Mouse (Mus musculus) E14TG2a.4 (cell line): ENCODE results near the gene Hist3h2a.

Experiments used
- H3K27me3 ChIP-seq: 2 replicates; pipeline ENCODE4 v1.6.1; 2014; ENCODE audit warnings: low read length, control low read depth; ENCODE audit not compliant: insufficient read depth
- H3K36me3 ChIP-seq: 2 replicates; pipeline ENCODE4 v1.6.1; 2014; ENCODE audit warnings: low read length, control low read depth; ENCODE audit not compliant: insufficient read depth
- H3K4me1 ChIP-seq: replicated peaks from 2 replicates; pipeline ENCODE4 v1.6.1; 2014; ENCODE audit warnings: low read depth, low read length, control low read depth
- H3K4me3 ChIP-seq: replicated peaks from 2 replicates; pipeline ENCODE4 v1.5.1; 2014; ENCODE audit warnings: mild to moderate bottlenecking, low read length
- H3K9me3 ChIP-seq: 2 replicates; pipeline ENCODE4 v1.6.1; 2014; ENCODE audit warnings: low read length, control low read depth
- CTCF ChIP-seq: conservative IDR thresholded peaks from 2 replicates; pipeline ENCODE4 v1.5.1; 2014; ENCODE audit warnings: low read length
- NANOG ChIP-seq: IDR thresholded peaks from 2 replicates; pipeline ENCODE4 v1.6.1; 2014; ENCODE audit warnings: borderline replicate concordance, low read length, mixed read lengths
- POU5F1 ChIP-seq: IDR thresholded peaks from 2 replicates; pipeline ENCODE4 v1.6.1; 2014; ENCODE audit warnings: low read length, borderline replicate concordance

Gene Hist3h2a

DNA sequence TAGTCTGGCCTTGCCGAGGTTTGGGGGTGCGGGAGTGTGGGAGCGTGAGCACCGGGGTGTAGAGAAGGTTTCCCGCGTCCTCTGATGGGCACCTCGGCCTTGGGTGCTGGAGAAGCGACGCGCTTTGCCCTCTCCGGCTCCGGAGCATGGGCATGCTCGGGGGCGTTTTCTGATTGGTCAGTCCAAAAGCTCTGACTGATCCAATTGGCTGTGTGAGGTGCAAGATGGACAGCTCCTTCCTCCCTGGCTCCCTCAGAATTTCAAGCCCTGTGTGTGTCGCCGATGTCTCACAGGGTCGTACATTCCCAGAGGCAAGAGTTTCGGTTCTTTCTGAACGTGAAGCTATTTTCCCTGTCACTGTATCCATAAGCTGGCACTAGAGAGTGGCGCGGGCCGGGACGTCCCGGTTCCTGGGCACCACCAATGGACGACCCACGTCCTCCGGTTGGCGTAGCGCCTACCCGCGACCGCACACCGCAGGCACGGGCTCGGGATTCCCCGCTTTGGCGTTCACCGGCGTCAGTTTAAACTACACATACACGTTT is 5.5 kb downstream of the Hist3h2a start:
- Histone ChIP-seq H3K4me3 (peak overlapping the region; percentile 70), H3K4me1 (peaks cover 46% of the 10 kb centered on the region), H3K36me3 (peaks cover 20% of the 10 kb centered on the region), H3K27me3 (peaks cover 72% of the 10 kb centered on the region), H3K9me3 (peaks cover 7% of the 10 kb centered on the region)
- TF ChIP-seq CTCF (no peak), POU5F1 (no peak), NANOG (no peak)

DNA sequence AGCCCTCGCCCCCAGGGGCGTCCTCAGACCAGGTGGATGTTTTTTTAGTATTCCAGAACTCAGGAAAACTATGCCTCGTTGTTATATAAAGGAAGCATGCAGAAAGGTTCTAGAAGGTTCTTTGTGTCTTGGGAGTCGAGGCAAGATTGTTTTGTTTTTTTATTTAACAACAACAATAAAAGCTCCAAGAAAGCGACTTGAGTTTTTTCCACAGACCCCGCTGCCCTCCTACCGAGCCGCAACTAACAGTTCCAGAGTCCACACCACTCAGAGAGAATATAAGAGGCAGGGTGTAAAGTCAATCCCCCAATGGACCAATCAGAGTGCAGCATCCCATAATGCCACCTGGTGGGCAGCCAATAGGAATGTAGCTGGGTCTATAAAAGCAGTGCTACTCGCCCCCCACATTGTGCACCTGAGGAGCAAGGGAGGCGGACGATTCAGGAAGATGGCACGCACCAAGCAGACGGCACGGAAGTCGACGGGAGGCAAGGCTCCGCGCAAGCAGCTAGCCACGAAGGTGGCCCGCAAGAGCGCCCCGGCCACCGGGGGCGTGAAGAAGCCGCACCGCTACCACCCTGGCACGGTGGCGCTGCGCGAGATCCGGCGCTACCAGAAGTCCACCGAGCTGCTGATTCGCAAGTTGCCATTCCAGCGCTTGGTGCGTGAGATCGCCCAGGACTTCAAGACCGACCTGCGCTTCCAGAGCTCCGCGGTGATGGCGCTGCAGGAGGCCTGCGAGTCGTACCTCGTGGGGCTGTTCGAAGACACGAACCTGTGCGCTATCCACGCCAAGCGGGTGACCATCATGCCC is 7.1 kb downstream of the Hist3h2a start:
- H3K36me3 ChIP-seq, result peaks cover 13% of the 10 kb centered on the region
- H3K4me1 ChIP-seq, result peaks cover 48% of the 10 kb centered on the region
- H3K4me3 ChIP-seq, result peak overlapping the region; percentile 70
- no peak for TF ChIP-seq CTCF
- no peak for TF ChIP-seq NANOG
- TF ChIP-seq POU5F1, result no peak
- H3K27me3 ChIP-seq, result peaks cover 72% of the 10 kb centered on the region
- H3K9me3 ChIP-seq, result peaks cover 7% of the 10 kb centered on the region

DNA sequence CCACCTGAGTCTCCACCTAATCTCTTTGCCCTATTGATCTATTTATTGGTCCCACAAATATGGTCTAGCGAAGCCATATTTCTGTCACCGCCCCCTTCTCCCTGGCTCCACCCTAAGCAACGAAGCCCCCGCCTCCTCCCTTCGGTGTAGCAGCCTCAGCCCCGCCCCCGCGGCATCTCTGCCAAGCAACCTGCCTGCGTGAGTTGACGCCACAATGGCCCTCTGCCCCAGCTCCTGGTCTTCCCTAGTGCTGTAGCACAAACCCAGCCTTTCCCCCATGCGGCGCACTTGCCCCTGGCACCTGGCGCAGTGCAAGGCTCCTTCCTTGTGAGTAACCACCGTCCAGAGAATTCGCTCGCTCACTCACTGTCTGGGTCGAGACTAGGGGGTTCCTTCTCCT is 9.1 kb downstream of the Hist3h2a start:
- H3K4me3 ChIP-seq, result peak overlapping the region; percentile 23; the same call in 1 of the 2 replicates
- no peaks in the 10 kb centered on the region for H3K36me3 ChIP-seq
- peaks cover 52% of the 10 kb centered on the region for H3K4me1 ChIP-seq
- TF ChIP-seq CTCF, result no peak
- no peak for TF ChIP-seq POU5F1
- TF ChIP-seq NANOG, result no peak
- peaks cover 56% of the 10 kb centered on the region for H3K27me3 ChIP-seq
- H3K9me3 ChIP-seq, result peaks cover 7% of the 10 kb centered on the region

DNA sequence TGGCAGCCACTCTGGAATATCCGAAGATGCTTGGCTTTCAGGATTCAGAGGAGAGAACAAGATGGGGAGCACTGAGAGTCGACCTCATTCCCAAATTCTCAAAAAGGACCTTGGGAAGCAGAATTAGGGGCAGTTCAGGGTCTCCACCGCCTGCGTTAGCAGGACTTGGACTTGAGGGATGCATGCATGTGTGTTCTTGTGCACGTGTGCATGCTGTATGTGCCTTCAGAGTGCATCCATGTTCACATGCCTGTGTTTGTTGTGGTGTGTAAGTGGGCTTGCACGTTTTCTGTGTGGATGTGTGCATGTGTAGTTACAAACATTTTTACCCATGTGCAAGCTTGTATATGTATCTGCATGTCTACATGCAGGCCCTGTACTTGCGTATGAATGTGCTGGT is 9.7 kb downstream of the Hist3h2a start:
- Histone ChIP-seq H3K36me3 (no peaks in the 10 kb centered on the region), H3K4me3 (no peak overlapping the region), H3K4me1 (peaks cover 58% of the 10 kb centered on the region), H3K27me3 (peaks cover 50% of the 10 kb centered on the region), H3K9me3 (peaks cover 7% of the 10 kb centered on the region)
- TF ChIP-seq NANOG, result no peak
- TF ChIP-seq POU5F1, result no peak
- TF ChIP-seq CTCF, result no peak

DNA sequence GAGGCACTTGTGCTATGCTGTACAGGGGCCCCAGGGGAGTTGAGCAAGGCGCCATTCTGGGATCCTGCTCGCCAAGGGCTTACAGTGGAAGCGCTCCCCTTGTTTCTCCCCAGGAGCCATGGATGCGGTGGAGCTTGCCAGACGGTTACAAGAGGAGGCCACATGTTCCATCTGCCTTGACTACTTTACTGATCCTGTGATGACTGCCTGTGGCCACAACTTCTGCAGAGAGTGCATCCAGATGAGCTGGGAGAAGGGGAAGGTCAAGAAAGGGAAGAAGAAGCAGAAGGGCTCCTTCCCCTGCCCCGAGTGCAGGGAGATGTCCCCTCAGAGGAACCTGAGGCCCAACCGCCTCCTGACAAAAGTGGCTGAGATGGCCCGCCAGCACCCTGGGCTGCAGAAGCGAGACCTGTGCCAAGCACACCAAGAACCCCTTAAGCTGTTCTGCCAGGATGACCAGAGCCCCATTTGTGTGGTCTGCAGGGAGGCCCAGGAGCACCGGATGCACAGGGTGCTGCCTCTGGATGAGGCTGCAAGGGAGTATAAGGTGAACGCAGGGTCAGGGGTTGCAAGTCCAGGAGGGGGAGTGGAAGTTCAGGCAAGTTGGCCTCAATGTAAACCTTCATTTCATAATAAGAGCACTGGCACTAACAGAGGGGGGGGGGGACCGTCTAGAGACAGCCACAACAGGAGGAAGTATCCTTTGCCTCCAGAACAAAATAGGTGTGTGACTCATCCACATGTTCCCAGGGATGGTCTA is 10.7 kb downstream of the Hist3h2a start:
- Histone ChIP-seq H3K9me3 (peaks cover 7% of the 10 kb centered on the region), H3K4me1 (peaks cover 60% of the 10 kb centered on the region), H3K36me3 (no peaks in the 10 kb centered on the region), H3K27me3 (peaks cover 42% of the 10 kb centered on the region), H3K4me3 (peak overlapping the region; percentile 53)
- TF ChIP-seq CTCF (no peak), NANOG (no peak)

DNA sequence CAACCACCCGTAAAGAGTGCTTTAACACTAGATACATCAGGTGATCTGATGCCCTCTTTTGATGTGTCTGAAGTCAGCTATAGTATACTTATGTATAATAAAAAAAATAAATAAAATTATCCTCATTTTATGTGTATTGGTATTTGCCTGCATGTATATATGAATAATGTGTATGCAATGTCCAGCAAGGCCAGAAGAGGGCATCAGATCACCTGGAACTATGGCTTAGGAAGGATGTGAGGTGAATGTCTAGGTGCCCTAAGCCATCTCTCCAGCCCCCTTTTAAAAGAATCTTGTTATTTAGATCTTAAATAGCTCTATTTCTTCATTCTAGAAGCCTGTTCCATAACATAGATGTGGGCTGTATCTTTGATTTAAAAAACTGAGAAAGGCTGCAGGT is 12.9 kb downstream of the Hist3h2a start:
- peaks cover 73% of the 10 kb centered on the region for H3K4me1 ChIP-seq
- H3K27me3 ChIP-seq, result peaks cover 23% of the 10 kb centered on the region
- no peak for TF ChIP-seq NANOG
- TF ChIP-seq POU5F1, result no peak
- TF ChIP-seq CTCF, result peak; percentile 43
- H3K4me3 ChIP-seq, result no peak overlapping the region
- H3K9me3 ChIP-seq, result no peaks in the 10 kb centered on the region
- H3K36me3 ChIP-seq, result peaks cover 4% of the 10 kb centered on the region

DNA sequence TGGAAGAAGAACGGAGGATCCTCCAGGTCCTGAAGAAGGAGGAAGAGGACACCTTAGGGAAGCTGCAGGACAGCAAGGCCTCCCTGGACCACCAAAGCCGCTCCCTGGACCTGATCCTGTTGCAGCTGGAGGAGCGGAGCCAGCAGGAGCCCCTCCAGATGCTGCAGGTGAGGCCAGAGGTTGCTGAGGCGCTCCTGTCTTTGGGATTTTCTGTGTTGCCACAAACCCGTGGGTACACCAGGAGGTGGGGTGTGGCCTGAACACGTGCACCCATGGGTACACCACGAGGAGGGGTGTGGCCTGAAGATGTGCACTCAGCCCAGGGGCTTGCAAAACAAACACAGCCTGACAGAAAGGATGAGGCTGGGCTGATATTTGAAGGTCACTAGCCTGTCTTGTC is 14.1 kb downstream of the Hist3h2a start:
- TF ChIP-seq NANOG (no peak), POU5F1 (no peak), CTCF (no peak)
- peaks cover 69% of the 10 kb centered on the region for H3K4me1 ChIP-seq

DNA sequence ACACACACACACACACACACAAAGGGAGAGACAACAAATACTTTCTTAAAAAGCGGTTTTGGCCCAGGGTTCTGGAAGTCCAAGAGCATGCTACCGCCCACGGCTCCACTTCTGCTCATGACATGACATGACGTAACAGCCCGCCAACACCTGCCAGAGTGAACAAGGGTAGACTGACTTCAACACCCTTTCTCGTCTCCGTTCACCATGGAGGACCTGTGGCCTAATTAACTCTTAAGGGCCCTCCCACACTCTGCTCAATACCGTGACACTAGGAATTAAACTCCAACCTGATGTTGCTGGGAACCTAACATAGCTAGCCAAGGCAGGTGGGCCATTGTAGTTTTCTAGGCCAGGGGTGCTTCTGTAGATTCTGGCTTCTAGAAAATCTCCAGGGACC is 14.5 kb downstream of the Hist3h2a start:
- Histone ChIP-seq H3K36me3 (peaks cover 8% of the 10 kb centered on the region), H3K4me1 (peaks cover 69% of the 10 kb centered on the region), H3K27me3 (peaks cover 6% of the 10 kb centered on the region), H3K4me3 (no peak overlapping the region), H3K9me3 (no peaks in the 10 kb centered on the region)
- no peak for TF ChIP-seq CTCF
- no peak for TF ChIP-seq NANOG

More for the DNA sequence above, 14.1 kb downstream of the Hist3h2a start:
- Histone ChIP-seq H3K4me3 (no peak overlapping the region), H3K9me3 (no peaks in the 10 kb centered on the region), H3K27me3 (peaks cover 11% of the 10 kb centered on the region), H3K36me3 (peaks cover 8% of the 10 kb centered on the region)
